Mouse (Mus musculus) embryonic facial prominence, embryonic 10.5 days (tissue): ENCODE measurements around the gene Gm5269. TPM values are rescaled to one million over a fixed set of nuclear protein-coding genes. Genes with fewer than 3 reads are reported as not detected.

ENCODE experiments used
- DNase-seq: peaks from one replicate; pipeline ENCODE4 v3.0.0-alpha.2; 2017; ENCODE audit warnings: low spot score
- H3K27ac ChIP-seq: fragments of 300-500 bp; sonication (generic); replicated peaks from 2 replicates; pipeline ENCODE4 v1.5.1; 2016; ENCODE audit warnings: mild to moderate bottlenecking
- H3K27me3 ChIP-seq: fragments of 300-500 bp; sonication (generic); replicated peaks from 2 replicates; pipeline ENCODE4 v1.6.1; 2016; ENCODE audit warnings: low read depth, mild to moderate bottlenecking; ENCODE audit not compliant: poor library complexity, severe bottlenecking
- H3K36me3 ChIP-seq: fragments of 300-500 bp; sonication (generic); replicated peaks from 2 replicates; pipeline ENCODE4 v1.6.1; 2016; ENCODE audit warnings: mild to moderate bottlenecking, moderate library complexity
- H3K4me1 ChIP-seq: fragments of 300-500 bp; sonication (generic); 2 replicates; pipeline ENCODE4 v1.6.1; 2016
- H3K4me3 ChIP-seq: fragments of 300-500 bp; sonication (generic); 2 replicates; pipeline ENCODE4 v1.5.1; 2016; ENCODE audit warnings: mild to moderate bottlenecking, moderate library complexity
- H3K9me3 ChIP-seq: fragments of 300-500 bp; sonication (generic); 2 replicates; pipeline ENCODE4 v1.6.1; 2016; ENCODE audit warnings: mild to moderate bottlenecking
- WGBS: fragments of 180-500 bp; shearing (Covaris S2); methylation state at CpG from one replicate; pipeline ENCODE4 v1.1.7; 2016; 5-methylcytosine and 5-hydroxymethylcytosine counted together
- polyA plus RNA-seq: library from polyadenylated mRNA; unstranded; fragments of >200 nt; fragmentation: Nextera tagmentation; extraction: Ambion mirVana; gene quantifications from 2 replicates; pipeline ENCODE4 v1.2.1, GENCODE M21; 2016

Gm5269 gene
- polyA plus RNA-seq, 1 experiment from 2014 or later, result not detected

DNA sequence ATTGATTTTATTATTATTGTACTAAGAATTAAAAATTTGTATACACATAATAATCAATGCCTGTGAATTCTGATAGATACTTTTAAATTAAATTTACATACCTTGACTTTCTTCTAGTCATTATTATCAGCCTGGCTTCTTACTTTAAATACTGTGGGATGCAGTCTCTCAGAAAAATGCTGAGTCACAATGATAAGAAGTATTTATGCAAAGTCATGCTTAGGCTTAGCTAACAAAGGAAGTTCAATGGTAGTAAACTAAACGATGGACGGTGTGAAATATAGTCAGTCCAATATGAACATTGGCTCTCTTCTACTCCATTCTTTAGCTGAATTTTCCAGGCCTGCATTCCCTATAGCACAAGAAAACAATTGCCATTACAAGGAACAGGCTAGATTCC is 16.8 kb downstream of the Gm5269 start:
- H3K9me3 ChIP-seq, result no peaks in the 10 kb centered on the region
- no peak for DNase-seq
- no peaks in the 10 kb centered on the region for H3K36me3 ChIP-seq
- no peak overlapping the region for H3K4me3 ChIP-seq
- H3K4me1 ChIP-seq, result no peaks in the 10 kb centered on the region
- WGBS, result 89% methylated on average over 2 of the region's 2 CpGs
- no peaks in the 10 kb centered on the region for H3K27me3 ChIP-seq
- H3K27ac ChIP-seq, result no peak overlapping the region

DNA sequence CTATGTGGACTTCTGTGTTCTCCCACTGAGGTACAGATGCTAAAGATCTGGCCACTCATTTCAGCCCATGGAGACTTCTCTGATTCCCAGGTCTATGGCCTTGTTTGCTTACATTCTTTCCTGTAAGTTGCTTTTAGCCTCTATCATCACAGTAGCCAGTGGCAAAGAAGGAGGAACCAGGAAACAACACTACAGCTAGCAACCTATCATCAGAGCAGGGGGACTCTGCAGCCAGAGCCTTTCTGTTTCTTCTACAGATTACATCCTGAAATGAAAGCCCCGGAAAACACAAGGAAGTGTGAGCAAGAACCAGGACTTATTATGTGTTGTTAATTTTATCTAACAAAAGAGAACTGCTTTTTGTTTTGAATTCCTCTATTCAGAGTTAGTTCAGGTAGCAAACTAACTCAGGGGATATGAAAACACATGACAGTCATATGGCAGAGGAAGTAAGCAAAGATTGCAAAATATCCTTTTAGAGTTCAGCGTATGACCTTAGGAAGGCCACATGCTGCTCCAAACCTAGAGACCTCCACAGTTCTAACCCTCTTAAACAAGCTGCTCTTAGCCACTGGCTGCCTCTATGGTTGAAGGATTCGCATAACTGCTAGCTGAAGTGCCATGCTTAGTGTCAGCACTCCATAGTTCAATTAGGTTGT is 21.5 kb downstream of the Gm5269 start:
- Histone ChIP-seq H3K4me3 (no peak overlapping the region), H3K27me3 (no peaks in the 10 kb centered on the region), H3K4me1 (peaks cover 25% of the 10 kb centered on the region), H3K9me3 (no peaks in the 10 kb centered on the region), H3K36me3 (no peaks in the 10 kb centered on the region), H3K27ac (no peak overlapping the region; the same call in 1 of the 2 replicates)
- no peak for DNase-seq
- WGBS, result 75% methylated on average over 3 of the region's 3 CpGs

DNA sequence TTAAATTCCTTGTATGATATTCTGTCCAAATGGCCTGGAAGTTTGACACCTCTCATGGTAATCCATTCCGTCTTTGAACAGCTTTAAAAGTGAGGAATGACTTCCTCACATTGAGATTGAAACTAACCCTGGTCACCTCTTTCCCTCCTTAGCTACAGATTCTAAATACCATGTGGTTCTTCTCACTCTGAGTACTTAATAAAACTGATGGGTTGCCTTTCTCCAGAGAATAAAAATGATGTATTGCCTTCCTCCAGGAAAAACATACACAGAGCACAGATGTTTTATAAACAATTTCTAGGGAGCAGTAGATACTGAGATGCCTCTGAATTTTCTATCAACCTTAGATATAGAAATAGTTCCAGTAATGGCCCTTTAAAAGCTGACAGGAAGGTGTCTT is 22.0 kb downstream of the Gm5269 start:
- no peaks in the 10 kb centered on the region for H3K36me3 ChIP-seq
- no peak overlapping the region for H3K4me3 ChIP-seq
- no peak for DNase-seq
- H3K27me3 ChIP-seq, result no peaks in the 10 kb centered on the region
- H3K4me1 ChIP-seq, result peaks cover 25% of the 10 kb centered on the region
- no peaks in the 10 kb centered on the region for H3K9me3 ChIP-seq
- WGBS, result 73% methylated on average over 1 of the region's 1 CpGs
- H3K27ac ChIP-seq, result no peak overlapping the region

DNA sequence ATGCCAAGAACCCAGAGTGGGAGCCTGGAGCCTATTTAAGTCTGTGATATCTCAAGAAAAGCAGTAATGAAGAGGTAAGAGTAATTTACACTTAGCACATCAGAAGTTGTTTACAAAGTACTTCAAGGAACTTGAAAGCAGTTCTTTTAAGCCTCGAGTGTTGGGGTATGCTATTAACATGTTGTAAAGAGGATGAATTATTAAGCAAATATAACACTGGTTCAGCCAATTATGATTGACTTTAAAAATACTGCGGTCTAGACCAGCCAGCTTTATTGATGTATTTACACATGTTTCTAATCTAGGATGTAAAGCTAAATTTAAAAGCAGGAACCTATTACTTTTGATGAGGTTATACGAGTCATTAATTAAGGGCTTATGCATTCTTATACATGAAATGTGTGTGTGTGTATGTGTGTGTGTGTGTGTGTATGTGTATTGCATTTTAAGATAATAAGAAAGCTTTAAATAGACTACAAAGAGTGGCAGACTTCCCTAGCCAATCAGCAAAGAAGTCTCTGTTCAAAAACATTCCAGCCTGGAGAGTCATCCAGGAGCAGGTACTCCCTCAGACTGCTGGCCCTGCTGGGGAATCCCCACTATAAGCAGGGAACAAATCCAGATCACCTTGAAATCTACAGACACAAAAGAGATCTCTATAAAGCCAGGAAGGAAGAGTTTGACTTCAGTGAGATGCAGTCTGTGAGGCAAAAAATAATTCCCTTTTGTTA is 23.6 kb downstream of the Gm5269 start:
- Histone ChIP-seq H3K4me1 (peaks cover 25% of the 10 kb centered on the region), H3K27me3 (no peaks in the 10 kb centered on the region), H3K36me3 (no peaks in the 10 kb centered on the region), H3K4me3 (no peak overlapping the region), H3K9me3 (no peaks in the 10 kb centered on the region), H3K27ac (no peak overlapping the region)
- no peak for DNase-seq
- WGBS, result 49% methylated on average over 3 of the region's 3 CpGs

DNA sequence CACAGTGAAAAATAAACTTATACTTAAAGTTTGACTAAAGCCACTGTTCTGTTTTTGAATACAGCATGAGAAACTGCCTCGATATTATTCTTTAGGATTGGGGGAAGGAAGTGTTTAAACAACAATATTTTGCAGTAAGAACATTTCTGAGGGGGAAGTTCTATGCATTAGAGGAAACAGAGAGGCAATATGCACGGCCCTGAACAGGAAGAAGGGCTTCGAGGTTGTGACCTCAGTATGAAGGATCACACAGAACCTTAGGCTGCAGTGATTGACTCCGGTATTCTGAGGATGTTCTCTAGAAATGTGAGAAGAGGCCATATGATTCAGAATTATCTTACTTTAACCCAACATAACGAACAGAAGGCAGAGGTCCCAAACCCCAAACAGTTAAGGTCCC is 24.3 kb downstream of the Gm5269 start:
- Histone ChIP-seq H3K4me1 (peaks cover 25% of the 10 kb centered on the region), H3K4me3 (no peak overlapping the region), H3K27ac (peak overlapping the region; percentile 30; the same call in 1 of the 2 replicates), H3K36me3 (no peaks in the 10 kb centered on the region), H3K27me3 (no peaks in the 10 kb centered on the region), H3K9me3 (no peaks in the 10 kb centered on the region)
- 34% methylated on average over 5 of the region's 5 CpGs for WGBS
- DNase-seq, result no peak

DNA sequence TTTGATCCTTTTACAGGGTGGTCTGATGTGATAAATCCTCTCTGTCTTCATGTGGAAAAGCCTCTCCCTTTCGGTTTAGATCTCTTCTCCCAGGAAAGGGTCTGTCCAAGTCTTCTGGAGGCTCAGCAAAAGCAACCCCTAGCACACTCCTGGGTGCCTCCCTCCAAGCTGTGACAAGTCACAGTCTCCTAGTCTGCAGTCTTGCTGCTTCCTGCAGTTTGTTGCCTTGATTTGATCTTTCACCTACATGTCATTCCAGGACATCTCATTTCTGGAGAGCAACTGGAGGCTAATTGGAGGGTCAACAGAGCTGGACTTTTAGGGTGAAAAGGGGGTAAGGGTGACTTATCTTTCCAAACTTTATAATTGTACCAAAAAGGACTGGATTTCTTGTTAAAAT is 24.8 kb downstream of the Gm5269 start:
- Histone ChIP-seq H3K36me3 (no peaks in the 10 kb centered on the region), H3K4me3 (no peak overlapping the region), H3K27ac (no peak overlapping the region; the same call in 1 of the 2 replicates), H3K9me3 (no peaks in the 10 kb centered on the region), H3K27me3 (no peaks in the 10 kb centered on the region), H3K4me1 (peaks cover 27% of the 10 kb centered on the region)
- DNase-seq, result no peak
- WGBS, result 53% methylated on average over 1 of the region's 1 CpGs

DNA sequence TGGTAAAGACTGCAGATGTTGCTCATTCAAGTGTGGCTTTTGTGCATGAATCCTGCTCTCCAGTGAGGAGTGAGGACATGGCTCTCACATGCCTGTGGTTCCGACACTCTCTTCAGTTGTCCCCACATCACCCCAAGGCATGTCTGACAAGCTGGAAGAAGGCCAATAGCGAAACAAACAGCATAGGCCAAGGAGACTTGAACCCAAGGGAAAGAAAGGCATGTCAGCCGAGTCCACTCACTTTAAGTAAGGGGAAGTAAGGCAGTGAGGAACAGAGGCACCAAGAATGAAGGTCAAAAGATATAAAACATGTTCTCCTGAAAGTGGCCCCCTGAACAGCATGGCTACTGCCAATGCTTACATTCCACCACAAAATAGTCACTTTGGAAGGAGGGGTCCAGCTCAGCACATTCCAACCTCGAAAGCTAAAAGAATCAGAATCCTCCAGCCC is 25.5 kb downstream of the Gm5269 start:
- no peaks in the 10 kb centered on the region for H3K36me3 ChIP-seq
- H3K4me3 ChIP-seq, result no peak overlapping the region
- H3K27me3 ChIP-seq, result no peaks in the 10 kb centered on the region
- 52% methylated on average over 4 of the region's 4 CpGs for WGBS
- peaks cover 34% of the 10 kb centered on the region for H3K4me1 ChIP-seq
- H3K27ac ChIP-seq, result peak overlapping the region; percentile 66
- H3K9me3 ChIP-seq, result no peaks in the 10 kb centered on the region
- peak; percentile 12 for DNase-seq

DNA sequence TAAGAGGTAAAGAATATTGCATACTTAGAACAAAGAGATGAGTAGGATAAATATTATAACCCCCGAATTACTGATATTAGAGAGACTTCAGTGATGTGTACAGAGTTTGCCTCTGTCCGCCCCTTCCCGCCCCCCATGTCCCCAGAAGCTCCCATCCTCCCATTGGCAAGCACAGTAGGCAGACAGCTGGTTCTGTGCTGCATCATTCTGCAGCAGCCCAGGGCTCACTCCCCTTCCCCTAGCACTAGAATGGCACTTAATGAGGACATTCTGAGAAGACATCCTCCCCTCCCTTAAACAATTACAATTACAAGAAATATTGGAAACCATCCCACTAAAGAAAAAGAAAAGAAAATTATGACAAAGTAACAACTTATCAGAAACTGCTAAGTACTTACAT is 26.4 kb downstream of the Gm5269 start:
- H3K36me3 ChIP-seq, result no peaks in the 10 kb centered on the region
- DNase-seq, result no peak
- peaks cover 37% of the 10 kb centered on the region for H3K4me1 ChIP-seq
- WGBS, result 97% methylated on average over 3 of the region's 3 CpGs
- no peaks in the 10 kb centered on the region for H3K9me3 ChIP-seq
- no peak overlapping the region for H3K4me3 ChIP-seq
- H3K27me3 ChIP-seq, result no peaks in the 10 kb centered on the region
- H3K27ac ChIP-seq, result no peak overlapping the region

DNA sequence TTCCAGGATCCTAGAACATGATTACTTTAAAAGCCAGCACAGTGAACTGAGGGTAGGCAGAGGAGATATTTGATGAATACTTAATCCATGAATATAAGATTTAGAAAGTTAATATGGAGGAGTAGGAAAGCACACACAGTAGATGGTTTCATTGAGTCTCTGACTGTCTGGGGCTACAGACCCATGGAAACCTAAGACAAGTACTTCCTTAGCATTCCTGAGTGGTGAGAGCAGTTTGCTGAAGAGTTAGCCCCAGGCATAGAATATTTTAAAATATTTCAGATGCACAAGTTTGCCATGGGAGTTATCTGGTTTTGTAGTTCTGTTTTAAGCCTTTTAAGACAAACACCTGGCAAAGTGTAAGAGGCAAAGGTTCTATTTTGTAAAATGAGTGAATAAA is 28.9 kb downstream of the Gm5269 start:
- Histone ChIP-seq H3K36me3 (no peaks in the 10 kb centered on the region), H3K27me3 (no peaks in the 10 kb centered on the region), H3K27ac (no peak overlapping the region), H3K9me3 (no peaks in the 10 kb centered on the region), H3K4me3 (no peak overlapping the region), H3K4me1 (peaks cover 30% of the 10 kb centered on the region)
- no peak for DNase-seq

DNA sequence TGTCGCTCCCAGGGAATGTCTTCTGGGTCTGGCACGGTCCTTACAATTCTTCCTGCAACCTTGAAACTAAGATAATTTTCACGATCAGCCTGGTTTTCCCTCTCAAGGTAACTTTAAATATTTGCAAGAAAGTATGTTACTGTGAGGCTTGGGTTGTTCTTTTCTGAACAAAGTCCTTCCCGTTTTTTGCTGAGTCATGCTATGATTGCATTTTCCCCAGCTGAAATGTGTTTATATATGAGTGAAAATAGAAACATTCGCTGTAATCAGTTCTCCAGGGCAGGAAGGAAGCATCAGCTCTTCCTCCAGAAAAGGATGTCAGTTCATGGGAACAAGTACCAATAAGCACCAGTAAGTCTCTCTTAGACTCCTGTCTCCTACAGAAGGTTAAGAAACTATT is 29.7 kb downstream of the Gm5269 start:
- no peaks in the 10 kb centered on the region for H3K9me3 ChIP-seq
- H3K4me1 ChIP-seq, result peaks cover 22% of the 10 kb centered on the region
- DNase-seq, result no peak
- peak overlapping the region; percentile 35; the same call in 1 of the 2 replicates for H3K27ac ChIP-seq
- 66% methylated on average over 5 of the region's 5 CpGs for WGBS
- no peaks in the 10 kb centered on the region for H3K36me3 ChIP-seq
- no peak overlapping the region for H3K4me3 ChIP-seq
- H3K27me3 ChIP-seq, result no peaks in the 10 kb centered on the region

DNA sequence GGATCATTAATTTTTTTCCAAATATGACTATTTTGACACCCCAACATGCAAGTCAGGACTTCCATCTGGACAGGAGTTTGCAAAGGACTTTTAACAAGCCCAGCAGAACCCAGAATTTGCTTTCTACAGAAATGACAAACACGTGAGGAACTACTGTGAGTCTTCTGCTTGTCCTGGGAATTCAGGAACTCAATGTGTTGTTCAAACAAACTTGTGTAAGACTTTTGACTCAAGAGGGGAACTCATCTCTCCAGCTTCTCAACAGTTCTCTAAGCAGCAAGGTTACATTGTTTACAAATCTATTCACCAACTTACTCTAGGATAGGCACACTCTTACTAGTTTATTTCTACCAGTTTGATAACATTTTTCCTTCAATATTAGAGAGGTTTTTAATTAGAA is 32.0 kb downstream of the Gm5269 start:
- Histone ChIP-seq H3K36me3 (no peaks in the 10 kb centered on the region), H3K4me1 (peaks cover 12% of the 10 kb centered on the region), H3K27ac (no peak overlapping the region), H3K9me3 (no peaks in the 10 kb centered on the region), H3K27me3 (no peaks in the 10 kb centered on the region), H3K4me3 (no peak overlapping the region)
- WGBS, result 73% methylated on average over 1 of the region's 1 CpGs
- DNase-seq, result no peak

DNA sequence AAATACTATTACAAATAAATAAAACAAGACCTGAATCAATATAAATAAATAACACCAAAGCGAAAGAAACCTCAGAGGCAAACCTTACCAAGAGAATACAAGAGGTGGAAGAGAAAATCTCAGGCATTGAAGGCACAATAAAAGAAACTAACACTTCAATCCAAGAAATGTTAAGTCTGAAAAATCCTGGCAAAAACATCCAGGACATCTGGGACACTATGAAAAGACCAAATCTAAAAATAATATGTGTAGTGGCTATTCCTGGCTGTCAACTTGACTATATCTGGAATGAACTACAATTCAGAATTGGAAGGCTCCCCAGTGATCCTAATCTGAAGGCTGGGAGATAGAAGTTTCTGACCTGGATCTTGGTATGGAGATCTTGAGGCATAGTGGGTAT is 44.6 kb downstream of the Gm5269 start:
- H3K27ac ChIP-seq, result no peak overlapping the region
- H3K4me3 ChIP-seq, result no peak overlapping the region
- WGBS, result 85% methylated on average over 1 of the region's 1 CpGs
- no peaks in the 10 kb centered on the region for H3K36me3 ChIP-seq
- no peaks in the 10 kb centered on the region for H3K9me3 ChIP-seq
- H3K4me1 ChIP-seq, result no peaks in the 10 kb centered on the region
- no peak for DNase-seq
- no peaks in the 10 kb centered on the region for H3K27me3 ChIP-seq
